Mouse (Mus musculus) adrenal gland, postnatal 36 days (tissue): ENCODE data around the gene Gm28845. TPM values are rescaled to one million over a fixed set of nuclear protein-coding genes. Genes with fewer than 3 reads are reported as not detected.
"Not testable (repeated sequence)": the region's sequence is repeated elsewhere in the genome, so short reads cannot be mapped to it uniquely, and the experiment has no call there.

Experiments used
- DNase-seq, 2 experiments: peaks; one replicate each; pipeline ENCODE4 v3.0.0; 2021; ENCODE audit warnings: mixed read lengths in 1 of 2
- total RNA-seq, 2 experiments: library from RNA; stranded (reverse); gene quantifications; 2 replicates each; pipeline ENCODE4 v1.2.3; 2021

Gm28845 gene
- total RNA-seq, 2 experiments from 2014 or later = not detected

DNA sequence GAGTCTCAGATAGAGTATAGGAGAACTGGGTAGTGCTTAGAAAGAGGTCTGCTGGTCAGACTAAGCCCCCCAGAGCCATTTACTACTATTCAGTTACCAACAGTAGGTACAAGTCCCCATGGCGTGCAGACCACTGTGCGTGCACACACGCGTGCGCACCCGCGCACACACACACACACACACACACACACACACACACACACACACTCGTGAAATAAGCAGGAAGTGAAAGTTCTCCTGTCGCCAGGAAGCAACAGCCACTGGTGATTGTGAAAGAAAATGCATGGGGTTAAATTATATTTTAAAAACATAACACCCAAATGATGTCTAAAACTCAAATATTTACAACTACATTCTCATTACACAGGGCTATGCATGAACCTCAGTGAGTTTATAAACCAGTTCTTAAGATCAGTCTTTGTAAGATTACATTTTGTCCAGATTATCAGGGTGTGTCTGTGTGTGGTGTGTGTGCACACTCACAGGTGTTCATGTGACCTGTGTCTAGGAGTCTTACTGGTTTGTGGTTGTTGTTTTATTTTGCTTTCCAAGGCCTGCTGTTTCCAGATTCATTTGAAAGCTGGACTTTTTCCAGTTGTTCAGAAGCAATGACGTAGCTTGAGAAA, 11.6 kb downstream of the Gm28845 start:
- DNase-seq = no peak

DNA sequence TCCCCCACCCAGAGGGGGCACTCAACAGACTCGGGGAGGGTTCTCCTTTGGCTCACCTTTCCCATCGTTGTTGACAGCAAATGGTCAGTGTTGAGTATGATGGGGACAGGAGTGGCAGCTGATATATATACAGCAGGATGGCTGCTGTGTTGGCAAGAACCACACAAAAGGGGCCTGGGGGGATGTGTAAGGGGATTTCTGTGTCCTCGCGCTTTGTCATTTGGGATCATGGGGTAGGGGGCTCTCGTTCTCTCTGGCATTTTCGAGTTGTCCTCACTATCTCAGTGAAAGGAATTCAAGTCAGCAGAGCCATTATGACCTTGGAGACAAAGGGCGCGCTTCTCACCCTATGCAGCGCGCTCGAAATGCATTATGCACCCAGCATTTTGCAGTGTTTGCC, 16.1 kb downstream of the Gm28845 start, which contains the start of gene Cryga:
Gene Cryga (minus strand): TSS at position 101 of the 400 bp plus-strand sequence.
- DNase-seq = no peak

DNA sequence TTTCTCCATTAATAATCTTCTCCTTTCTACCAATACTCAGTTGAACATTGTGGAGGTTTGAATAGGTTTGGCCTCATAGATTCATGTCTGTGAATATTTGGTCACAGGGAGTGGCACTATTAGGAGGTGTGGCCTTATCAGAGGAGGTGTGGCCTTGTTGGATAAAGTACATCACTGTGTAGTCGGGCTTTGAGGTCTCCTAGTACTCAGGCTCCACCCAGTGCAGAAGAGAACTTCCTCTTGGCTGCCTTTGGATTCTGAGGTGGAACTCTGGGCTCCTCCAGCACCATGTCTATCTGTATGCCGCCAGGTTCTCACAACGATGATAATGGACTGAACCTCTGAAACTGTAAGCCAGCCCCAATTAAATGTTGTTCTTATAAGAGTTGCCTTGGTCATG, 22.4 kb downstream of the Gm28845 start:
- DNase-seq = no peak

DNA sequence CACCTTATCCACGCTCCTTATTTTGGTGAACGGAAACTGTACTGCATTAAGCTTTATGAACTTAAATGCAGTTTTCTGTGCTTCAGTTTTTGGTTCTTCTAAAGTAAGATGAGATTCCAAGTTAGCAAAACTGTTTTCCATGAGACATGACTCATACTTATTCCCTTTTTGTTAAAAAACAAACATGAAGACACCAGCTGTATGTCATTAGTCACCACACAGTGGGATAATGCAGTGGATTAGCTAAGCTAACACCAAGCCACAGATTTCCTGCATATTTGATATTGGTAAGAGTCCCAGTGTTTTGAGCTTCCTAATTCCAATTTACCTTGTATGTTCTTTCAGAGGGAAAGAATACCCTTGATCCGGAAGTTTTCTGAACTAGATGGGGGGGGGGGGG, 27.8 kb downstream of the Gm28845 start:
- DNase-seq = no peak

DNA sequence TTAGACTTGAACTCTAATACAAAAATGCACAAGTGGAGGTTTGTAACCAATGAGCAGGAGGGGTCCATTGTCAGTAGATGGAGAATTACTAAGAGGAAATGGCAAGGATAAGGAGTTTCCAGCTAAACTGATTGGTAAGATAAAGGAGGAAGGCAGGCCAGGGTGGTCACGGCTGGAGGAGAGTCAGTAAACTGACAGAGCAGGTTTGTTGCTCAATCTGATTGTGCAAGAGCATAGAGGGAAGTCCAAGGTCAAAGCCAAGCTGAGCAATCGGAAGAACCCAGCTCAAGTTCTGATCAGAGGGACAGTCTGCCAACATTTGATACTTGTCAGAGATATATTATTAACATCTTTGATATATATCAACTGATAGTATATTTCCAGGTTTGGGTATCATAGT, 29.0 kb downstream of the Gm28845 start:
- peak; percentile 70 to 74 for DNase-seq

DNA sequence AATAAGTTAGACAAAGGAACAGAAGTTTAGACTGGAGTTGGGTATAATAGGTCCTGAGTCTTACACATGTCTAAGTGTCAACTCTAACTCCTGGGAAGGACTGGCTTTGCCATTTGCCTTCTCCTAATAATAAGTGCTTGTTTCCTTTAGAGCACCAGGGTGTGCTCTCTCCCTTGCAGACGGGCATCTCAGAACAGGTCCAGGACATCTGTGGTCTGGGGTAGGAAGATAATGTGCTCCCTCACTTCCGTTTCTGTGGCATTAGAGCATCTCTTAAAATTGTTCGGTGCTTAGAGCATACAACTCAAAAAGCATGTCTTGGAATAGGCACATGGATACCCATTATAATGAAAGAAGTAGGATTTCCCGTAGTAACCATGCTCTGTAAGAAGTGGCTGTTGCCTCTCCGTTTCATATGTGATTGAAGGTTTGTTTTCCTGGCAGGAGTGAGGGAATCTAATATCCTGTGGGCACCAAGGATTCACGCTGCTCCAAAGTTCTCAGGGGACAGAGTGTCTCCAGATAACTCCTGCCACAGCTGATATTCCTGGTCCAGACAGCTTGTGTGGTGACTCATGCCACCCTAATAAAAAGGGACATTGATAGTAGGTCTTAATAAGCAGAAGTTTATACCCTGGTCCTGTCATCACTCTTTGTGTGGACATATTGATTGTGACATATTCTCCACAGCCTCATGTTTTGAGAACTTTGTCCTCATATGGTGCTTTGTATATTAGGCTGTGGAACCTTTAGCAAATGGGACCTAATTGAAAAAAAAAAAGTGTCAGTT, 30.6 kb downstream of the Gm28845 start:
- no peak for DNase-seq

DNA sequence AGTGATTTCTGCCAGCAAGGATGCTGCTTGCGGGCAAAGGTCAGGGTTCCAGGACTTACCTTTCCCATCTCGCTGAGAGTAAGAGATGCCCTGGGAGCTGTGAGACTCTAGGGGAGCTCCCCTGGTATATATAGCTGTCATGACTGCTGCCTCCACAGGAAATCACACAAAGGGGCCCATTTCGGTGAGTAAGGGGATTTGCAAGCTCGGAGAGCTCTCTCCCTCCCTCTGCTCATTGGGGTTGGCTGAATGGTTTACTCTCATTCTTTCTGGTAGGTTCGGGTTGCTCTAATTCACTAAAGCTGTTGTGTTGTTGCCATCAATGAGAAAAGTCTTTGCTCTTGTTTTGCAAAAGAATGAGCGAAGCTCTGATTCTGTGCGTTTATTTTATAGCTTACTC, 37.2 kb downstream of the Gm28845 start, which contains the start of gene Crygb:
Gene Crygb (minus strand): TSS at position 101 of the 400 bp plus-strand sequence.
- no peak for DNase-seq

DNA sequence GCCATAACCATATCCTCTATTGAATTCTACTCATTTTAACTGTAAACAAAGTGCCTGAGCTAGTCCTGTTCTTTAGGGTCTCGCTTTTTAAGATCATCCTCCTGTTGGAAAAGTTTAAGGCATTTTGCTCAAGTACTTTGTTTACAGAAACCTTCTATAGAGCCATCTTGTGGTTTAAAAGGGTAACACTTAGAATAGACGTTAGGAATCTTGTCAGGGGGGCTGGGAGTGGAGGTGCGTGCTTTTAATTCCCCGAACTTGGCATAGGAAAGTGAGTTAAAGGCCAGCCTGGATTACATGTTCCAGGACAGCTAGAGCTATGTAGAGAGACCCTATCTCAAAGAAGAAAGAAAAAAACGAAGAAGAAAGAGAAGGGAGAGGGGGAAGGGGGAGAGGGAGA, 43.8 kb downstream of the Gm28845 start:
- peak in 1 of 2 experiments; percentile 9 for DNase-seq

DNA sequence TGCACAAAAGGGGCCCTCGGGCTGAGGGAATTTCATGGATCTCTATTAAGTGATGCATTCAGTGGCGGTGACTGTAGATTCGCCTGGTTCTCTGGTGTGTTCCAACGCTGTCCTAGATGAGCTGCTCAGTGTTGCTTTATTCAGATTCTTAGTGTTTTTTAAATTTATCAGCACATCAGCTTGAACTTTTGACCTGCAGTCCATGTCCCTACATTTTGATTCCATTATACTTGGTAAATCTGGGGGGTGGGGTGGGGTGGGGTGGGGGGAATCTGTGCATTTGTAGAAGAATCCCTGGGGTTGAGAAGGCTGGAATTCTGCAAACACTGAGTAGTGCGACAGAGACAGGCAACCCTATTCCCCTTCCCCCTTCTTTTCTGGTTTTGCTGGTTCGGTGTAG, 45.8 kb downstream of the Gm28845 start, which contains the start of gene Crygc:
Gene Crygc (minus strand): TSS at position 101 of the 400 bp plus-strand sequence.
- no peak for DNase-seq

DNA sequence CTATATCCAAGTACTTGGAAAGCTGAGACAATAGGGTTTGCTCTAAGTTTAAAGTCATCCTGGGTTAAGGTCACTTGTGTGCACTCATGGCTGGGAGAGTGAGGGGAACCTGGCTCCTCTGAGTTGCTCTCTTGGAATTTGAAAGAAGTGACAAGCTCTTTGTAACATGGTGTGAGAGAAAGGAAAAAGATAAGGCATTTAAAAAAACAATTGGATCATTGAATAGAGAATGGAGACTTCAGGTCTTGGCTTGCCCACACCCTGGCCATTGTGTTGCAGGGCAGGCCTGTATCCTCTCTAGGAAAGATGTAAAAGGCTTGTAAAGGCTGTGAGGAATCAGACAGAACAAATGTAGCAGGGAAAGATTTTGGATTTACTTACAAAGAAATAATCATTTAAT, 51.5 kb downstream of the Gm28845 start:
- no peak for DNase-seq

DNA sequence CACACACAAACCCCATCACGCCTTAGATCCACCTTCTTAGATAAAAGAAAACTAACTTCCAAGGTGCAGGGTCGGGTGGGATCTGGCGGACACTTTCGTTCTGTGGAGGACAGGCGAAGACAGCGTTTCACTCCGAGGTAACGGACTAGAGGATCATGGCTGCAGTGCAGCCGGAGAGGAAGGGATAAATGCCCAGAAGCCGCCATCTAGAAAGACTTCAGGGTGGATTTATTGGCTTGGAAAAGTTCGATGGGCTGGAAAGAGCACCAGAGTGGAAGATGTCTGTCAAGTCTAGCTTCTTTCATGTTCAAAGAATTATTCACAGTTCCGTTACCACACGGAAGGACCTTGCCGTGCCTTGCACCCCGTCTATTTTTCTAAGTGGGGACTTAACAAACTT, 55.2 kb downstream of the Gm28845 start:
- no peak for DNase-seq

DNA sequence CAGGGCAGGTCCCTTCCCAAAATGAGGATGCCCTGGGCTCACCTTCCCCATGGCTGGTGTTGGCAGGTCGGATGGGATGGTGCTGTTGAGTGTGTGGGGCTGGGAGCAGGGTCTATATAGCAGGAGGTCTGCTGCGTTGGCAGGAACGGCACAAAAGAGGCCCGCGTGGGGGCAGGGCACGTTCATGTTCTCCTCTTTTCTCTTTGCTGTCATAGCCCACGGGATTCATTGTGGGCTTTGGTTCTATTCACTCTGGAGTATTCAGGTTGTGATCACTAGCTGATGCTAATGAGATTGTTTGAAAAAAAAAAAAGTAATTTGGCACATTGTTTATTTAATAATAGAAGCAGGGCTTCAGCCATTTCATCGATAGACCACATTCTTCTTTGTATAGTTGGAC, 56.0 kb downstream of the Gm28845 start, which contains the start of gene Crygd:
Gene Crygd (minus strand): TSS at position 101 of the 400 bp plus-strand sequence.
- DNase-seq = no peak

DNA sequence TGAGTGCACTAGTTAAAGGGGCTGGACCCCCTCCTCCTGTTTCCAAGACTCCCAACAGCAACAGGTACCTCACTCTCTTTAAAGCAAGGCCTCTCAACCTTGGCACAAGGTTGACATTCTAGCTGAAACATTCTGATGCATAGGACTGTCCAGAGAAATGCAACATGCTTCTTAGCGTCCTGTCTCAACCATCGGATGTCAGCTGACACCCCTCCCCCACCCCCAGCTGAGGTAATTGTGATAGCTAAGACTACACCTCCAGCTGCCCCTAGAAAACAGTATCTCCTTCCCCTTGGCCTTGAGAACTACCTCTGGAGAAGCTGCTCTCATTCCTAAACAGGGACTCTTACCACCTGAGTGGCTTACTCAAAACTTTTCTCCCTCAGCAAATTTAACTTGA, 67.2 kb downstream of the Gm28845 start:
- no peak for DNase-seq

DNA sequence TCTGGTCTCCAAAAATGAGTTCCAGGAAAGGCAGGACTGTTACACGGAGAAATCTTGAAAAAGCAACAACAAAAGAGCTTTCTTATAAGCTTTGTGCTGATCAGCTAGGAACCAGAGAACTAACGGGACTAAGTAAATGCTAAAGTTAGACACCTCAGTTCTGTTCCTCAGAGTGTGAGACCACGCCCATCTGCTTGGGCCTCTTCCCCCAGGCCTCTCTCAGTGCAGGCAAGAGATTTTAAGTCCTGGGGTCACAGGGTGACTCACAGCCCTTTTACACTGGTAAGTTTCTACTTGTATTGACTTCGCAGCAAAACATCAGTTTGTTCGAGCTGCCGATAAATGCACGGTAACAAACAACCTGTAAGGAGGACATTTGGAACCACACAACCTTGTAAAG, 67.7 kb downstream of the Gm28845 start:
- no peak for DNase-seq

DNA sequence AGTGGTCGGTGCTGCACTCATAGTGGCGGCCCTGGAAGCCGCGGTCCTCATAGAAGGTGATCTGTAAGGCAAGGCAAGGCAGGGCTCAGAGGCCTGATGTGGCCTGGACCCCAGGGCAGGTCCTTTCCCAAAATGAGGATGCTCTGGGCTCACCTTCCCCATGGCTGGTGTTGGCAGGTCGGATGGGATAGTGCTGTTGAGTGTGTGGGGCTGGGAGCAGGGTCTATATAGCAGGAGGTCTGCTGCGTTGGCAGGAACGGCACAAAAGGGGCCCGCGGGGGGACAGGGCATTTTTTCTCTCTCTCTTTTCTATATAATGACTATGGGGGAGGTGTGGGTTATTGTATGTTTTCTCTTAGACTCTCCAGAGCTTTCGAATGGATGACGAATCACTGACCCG, 68.4 kb downstream of the Gm28845 start, which contains the start of gene Cryge:
Gene Cryge (minus strand): TSS at position 198 of the 400 bp plus-strand sequence.
- not testable (repeated sequence) for DNase-seq

Other genes starting within 250 kb of the Gm28845 start
- 10 to 100 TPM; 15.1 to 26.7 TPM for gene Plekhm3, start 162.7 kb downstream of the Gm28845 start, total RNA-seq
- gene Akr1cl, start 86.8 kb downstream of the Gm28845 start, total RNA-seq = 1,000 to 10,000 TPM in 1 of 2 experiments, 100 to 1,000 TPM in 1; 477 to 1,743 TPM
- not detected for gene Cryge, start 68.4 kb downstream of the Gm28845 start, total RNA-seq
- not detected for gene Crygd, start 56.1 kb downstream of the Gm28845 start, total RNA-seq
- gene Crygc, start 45.9 kb downstream of the Gm28845 start, total RNA-seq = not detected
- not detected for gene Crygb, start 37.3 kb downstream of the Gm28845 start, total RNA-seq
- gene Cryga, start 16.2 kb downstream of the Gm28845 start, total RNA-seq = not detected
- not detected for gene D630023F18Rik, start 3.7 kb upstream of the Gm28845 start, total RNA-seq
- 100 to 1,000 TPM; 322 to 834 TPM for gene Idh1, start 66.9 kb upstream of the Gm28845 start, total RNA-seq
- gene Pikfyve, start 67.1 kb upstream of the Gm28845 start, total RNA-seq = 10 to 100 TPM; 36.8 to 37.0 TPM
- gene Pth2r, start 162.5 kb upstream of the Gm28845 start, total RNA-seq = not detected